Mouse (Mus musculus) right cerebral cortex, adult 18-20 months (tissue): ENCODE results near the gene Caly.
A peak's percentile ranks its signal among the peaks of the same experiment; 100 is the strongest.

Experiments
- DNase-seq: peaks from one replicate; pipeline ENCODE4 v3.0.0; 2022; ENCODE audit warnings: mixed read lengths

Gene Caly

DNA sequence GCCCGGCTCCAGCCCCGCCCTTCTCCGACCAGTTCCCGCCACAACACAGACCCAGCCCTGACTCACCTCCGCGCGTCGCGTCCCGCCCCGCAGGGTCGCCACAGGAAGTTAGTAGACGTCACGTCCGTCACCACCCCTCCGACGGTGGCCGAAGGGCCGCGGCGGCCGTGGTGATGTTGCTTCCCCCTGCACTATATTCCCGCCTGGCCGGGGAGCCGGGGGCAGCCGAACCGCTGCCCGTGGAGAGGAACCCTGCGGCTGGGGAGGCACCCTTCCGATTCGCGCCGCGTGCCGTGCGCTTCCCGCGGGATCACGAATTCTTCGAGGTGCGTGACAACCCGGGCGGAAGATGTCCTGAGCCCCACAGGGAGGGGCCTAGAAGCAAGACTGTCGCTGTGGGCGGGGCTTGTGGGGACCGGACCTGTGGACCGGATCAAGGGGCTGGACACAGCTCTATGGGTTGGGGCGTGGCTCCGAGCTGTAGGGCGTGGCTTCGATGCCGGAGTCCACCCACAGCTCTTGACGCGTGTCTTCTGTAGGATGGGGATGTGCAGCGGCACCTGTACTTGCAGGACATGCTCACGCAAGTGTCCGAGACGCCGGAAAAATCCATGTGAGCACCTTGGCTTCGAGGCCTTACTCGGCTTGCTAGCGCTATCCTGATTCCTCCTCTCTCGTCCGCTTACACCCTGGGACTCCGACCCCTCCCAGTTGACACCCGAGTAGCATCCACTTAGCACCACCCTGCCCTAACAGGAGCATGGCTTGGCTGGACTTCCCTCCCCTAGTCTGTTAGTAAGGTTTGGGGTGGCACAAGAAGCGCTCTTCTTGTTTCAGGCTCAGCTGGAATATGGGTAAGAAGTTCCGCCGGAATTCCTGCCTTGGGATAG lies 45.8 kb downstream of the Caly start, which contains the start of the genes Zfp511 and Tubgcp2:
TSS of gene Zfp511 (plus strand) at position 111 of the 890 bp plus-strand sequence.
TSS of gene Tubgcp2 (minus strand) at position 389 of the 890 bp plus-strand sequence.
- DNase-seq, result peak; percentile 95

DNA sequence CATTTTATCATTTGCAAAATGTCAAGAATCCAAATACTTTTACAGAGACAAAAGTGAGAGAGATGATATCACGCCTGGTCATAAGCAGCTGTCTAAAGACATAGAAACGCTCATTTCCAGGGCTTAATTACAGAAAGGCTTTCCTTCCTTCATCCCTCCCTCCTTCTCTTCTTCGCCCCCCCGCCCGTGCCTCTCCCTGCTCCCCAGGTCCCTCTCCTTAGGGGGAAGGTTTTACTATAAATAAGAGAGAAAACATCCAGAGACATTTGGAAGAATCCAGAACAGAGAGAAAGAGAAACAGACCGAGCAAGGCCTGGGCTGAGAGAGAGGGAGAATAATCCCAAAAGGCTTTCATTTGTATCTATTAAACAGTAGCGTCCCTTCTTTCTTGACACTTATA lies 46.9 kb downstream of the Caly start:
- no peak for DNase-seq

- DNase-seq, result no peak
Measured at GRCm38 (mm10) chr7:140033386-140033785, 49.0 kb downstream of the Caly start.

GRCm38 (mm10) chr7:140032366-140032765 lies 50.0 kb downstream of the Caly start:
- no peak for DNase-seq

DNA sequence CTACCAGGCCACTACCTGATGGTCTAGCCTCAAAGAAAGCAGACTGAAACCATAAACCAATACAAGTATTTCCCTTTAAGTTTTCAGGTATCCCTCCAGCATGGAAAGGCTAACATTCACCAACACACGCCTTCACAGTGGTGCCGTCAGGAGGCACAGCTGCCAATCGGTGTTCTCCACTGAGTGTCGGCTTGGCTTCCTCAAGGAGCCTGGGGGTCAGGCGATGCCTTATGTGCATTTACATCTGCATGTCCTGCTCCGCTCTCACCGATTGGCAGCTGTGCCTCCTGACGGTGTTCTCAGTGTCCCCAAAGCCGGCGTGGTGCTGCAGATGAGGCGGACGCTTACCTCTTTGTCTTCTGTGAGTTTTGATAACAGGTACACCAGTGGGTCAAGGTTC lies 50.6 kb downstream of the Caly start:
- DNase-seq, result no peak
